Mouse (Mus musculus): Measurements from ENCODE around the gene Gm20767.
"Not testable (repeated sequence)": the region's sequence is repeated elsewhere in the genome, so short reads cannot be mapped to it uniquely, and the experiment has no call there.

Gm20767 gene

DNA sequence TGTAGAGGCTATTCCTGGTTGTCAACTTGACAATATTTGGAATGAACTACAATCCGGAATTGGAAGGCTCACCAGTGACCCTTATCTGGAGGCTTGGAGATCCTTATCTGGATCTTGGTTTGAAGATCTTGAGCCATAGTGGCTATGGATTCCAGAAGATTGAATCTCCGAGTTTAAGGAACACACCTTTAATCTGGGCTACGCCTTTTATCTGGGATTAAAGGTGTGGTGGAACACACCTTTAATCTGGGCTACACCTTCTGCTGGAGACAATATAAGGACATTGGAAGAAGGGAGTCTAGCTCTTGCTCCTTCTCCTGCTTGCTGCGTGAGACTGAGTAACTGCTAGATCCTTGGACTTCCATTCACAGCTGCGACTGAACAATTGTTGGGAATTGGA, at the start of gene Gm20767:
Gene Gm20767 (plus strand): TSS at position 301 of the 400 bp plus-strand sequence.
- DNase-seq (ENCODE audit: low read depth) = not testable (repeated sequence)

DNA sequence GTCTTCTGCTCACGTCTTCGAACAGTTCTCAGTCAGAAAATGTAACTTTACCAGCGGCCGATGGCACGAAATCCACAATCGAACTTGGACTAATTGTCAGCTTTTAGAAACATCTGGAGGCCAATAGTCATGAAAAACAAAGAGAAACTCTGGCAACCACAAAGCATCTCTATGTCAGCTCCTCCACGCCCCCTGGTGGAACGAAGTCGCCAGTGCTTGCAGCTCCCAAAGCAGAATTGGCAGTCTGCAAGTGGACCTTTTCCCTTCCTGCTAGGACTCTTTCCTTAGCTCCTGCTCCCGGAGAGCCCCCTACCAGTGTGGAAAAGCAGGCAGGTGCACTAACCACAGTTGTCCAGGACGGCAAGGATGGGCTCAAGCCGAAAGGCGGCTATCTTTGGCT, 47.1 kb upstream of the Gm20767 start:
- not testable (repeated sequence) for DNase-seq (ENCODE audit: low read depth)

GRCm38 (mm10) chr13:120096241-120096937, 43.7 kb upstream of the Gm20767 start:
- peak; percentile 23 for DNase-seq (ENCODE audit: low read depth)

DNA sequence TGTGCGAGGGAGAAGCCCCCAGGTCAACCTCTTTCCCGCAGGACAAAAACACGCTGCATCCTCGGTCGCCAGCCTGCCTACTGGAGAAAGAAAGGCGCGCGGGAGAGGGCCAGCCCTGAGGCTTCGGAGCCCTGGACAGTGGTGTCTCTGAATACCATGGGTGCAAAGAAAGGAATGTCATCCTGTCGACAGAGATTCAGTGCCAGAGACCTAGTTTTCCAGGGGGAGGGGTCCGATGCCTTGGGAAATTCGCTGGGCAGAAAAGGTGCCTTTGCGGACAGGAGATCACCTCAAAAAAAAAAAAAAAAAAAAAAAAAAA, 43.1 kb upstream of the Gm20767 start:
- not testable (repeated sequence) for DNase-seq (ENCODE audit: low read depth)

GRCm38 (mm10) chr13:120099327-120099726, 40.7 kb upstream of the Gm20767 start:
- not testable (repeated sequence) for DNase-seq (ENCODE audit: low read depth)

- not testable (repeated sequence) for DNase-seq (ENCODE audit: low read depth)
Measured at GRCm38 (mm10) chr13:120106504-120106903, 33.5 kb upstream of the Gm20767 start.

DNA sequence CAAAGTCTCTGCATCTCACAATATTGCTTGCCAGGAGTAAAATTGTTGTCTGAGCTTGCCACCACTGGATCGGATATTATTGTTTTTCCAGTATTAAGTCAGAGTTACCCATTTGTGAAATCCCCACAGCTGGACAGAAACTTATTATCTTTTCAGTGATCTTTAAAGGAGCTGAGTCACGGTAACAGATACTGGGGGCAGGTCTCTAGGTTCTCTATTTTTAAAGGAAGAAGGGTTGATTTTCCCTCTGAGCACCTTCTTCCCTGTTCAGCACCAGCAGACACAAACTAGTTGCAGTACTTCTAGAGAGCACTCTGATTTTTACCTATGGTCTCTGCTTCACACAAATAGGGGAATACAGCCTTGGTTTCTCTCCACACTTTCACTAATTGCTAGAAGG, 33.0 kb upstream of the Gm20767 start:
- not testable (repeated sequence) for DNase-seq (ENCODE audit: low read depth)

DNA sequence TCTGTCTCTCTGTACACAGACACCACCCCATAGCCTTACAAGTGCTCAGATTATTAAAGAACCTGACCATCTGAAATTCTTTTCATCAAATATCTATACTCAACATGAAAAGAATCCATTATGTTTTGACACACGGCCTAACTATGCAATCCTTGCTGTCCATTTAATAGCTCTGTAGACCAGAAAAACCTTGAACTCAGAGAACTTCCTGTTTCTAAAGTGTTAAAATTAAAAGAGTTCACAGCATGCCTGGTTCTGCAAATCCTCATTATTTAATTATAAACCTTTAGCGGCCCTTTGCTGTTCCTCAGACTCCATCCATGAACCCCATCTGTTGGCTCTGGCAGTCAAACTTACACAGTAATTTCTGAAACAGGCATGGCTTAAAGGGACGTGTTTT, 2.3 kb downstream of the Gm20767 start:
- DNase-seq (ENCODE audit: low read depth) = not testable (repeated sequence)

GRCm38 (mm10) chr13:120149660-120150407, 9.8 kb downstream of the Gm20767 start:
- not testable (repeated sequence) for DNase-seq (ENCODE audit: low read depth)

GRCm38 (mm10) chr13:120150589-120150988, 10.5 kb downstream of the Gm20767 start:
- not testable (repeated sequence) for DNase-seq (ENCODE audit: low read depth)

- not testable (repeated sequence) for DNase-seq (ENCODE audit: low read depth)
Measured at GRCm38 (mm10) chr13:120168301-120168700, 28.3 kb downstream of the Gm20767 start.

DNA sequence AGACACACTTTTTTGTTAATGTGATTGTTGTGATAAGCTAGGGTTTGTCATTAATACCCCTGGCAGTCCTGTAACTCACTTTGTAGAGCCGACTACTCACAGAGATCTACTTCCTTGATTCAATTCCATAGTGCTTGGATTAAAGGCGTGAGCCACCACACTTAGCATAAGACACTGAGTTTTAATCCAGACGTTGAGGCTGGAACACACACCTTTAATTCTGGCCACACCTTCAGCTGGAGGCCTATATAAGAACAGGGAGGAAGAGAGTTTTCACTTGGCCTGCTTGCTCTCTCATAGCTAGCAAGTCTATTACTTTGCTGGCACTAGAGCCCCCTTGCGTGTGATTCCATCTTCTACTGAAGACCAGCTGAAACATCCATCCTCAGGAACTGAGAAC, 32.1 kb downstream of the Gm20767 start, which contains the start of gene Gm21818:
Gene Gm21818 (plus strand): TSS at position 301 of the 400 bp plus-strand sequence.
- DNase-seq (ENCODE audit: low read depth) = not testable (repeated sequence)

DNA sequence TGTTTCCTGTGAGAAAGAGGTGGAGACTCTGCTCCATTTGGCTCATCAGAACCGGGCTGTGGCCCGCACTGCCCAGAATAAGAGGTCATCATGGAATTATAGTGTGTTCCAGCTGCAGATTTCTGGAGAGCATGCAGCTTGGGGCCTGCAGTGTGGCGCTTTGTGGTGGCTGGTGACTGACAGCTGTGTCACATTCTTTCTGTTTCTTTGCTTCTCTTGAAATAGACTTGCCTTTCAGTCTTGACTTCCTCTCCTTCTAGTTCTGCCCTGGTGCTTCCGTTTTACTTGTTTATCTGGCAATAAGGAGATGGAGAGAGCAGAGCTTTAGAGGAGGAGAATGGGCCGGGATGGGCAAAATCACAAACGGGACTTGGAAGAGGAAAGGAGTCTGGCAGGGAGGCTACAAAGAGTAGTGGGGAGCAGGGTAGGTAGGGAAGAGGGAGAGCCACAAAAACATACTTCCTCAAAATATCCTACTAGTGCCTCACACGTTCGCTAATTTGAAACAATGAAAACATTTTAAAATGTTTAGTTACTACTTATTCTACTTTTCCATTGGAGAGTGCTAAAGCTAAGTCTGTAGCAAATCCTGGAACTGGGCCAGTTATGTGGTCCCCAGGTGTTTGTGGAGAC, 56.3 kb downstream of the Gm20767 start:
- not testable (repeated sequence) for DNase-seq (ENCODE audit: low read depth)

All from induced T-regulatory cell, adult 2 months (primary cell).